18 mouse cellular contexts compared by ENCODE assay signal in the genomic region with DNA sequence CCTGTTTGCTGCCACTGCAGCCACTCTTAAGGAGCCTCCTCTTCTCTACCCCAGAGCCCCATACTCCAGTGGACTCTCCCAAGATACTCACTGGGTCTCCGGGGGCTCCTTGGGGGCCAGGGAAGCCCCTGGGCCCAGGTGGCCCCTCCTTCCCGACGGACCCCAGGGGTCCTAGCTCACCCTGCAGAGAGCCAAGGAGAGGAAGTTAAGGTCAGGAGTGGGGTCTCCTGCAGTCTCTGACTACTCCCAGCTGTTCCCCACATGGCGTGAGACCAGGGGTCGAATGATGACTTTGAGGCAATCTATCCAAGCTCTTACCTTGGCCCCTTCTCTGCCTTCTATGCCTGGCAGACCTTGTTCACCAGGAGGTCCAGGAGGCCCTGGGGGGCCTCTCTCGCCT. TPM values are rescaled to one million over a fixed set of nuclear protein-coding genes. Genes with fewer than 3 reads are reported as not detected.
"Had no signal": no experiment of that assay in that cellular context is flagged by ENCODE, and none has a peak within 500 bp of the region (broad histone marks: within the 10 kb centered on the region; RNA-seq: fewer than 3 reads in every experiment).

No protein-coding gene starts in this region.

- H3K9me3 ChIP-seq: liver, embryonic 13.5 days; lung, embryonic 15.5 days had no signal

- H3K4me2 ChIP-seq: liver, embryonic 13.5 days; lung, embryonic 15.5 days; midbrain, embryonic 12.5 days had no signal

- H3K36me3 ChIP-seq: liver, embryonic 13.5 days; lung, embryonic 15.5 days; midbrain, embryonic 12.5 days had no signal

- H3K4me1 ChIP-seq: liver, embryonic 13.5 days; lung, embryonic 15.5 days; megakaryocyte, embryonic 14.5 days; midbrain, embryonic 12.5 days had no signal

- ATAC-seq: liver, postnatal 0 days had no signal

- H3K27ac ChIP-seq: left cerebral cortex, adult 2 months; liver, embryonic 13.5 days; lung, embryonic 15.5 days; macrophage; midbrain, embryonic 12.5 days had no signal

- H3K4me3 ChIP-seq: left cerebral cortex, adult 2 months; liver, embryonic 13.5 days; lung, embryonic 15.5 days; megakaryocyte, embryonic 14.5 days; midbrain, embryonic 12.5 days had no signal

- DNase-seq: liver; liver, embryonic 13.5 days; liver, postnatal 0 days; lung, postnatal 14 days; right cerebral cortex, postnatal 14 days; thymus, postnatal 4 days had no signal

- H3K9ac ChIP-seq: liver, embryonic 13.5 days; liver, postnatal 0 days; lung, embryonic 15.5 days; midbrain, embryonic 12.5 days had no signal

- H3K27me3 ChIP-seq: liver, embryonic 13.5 days; lung, embryonic 15.5 days; midbrain, embryonic 12.5 days had no signal

RNA-seq across cellular contexts. Expression of a gene that starts 29.8 kb away (rescaled TPM):
- polyA plus RNA-seq: macrophage had no signal

RNA-seq across cellular contexts. Expression of a gene that starts 33.2 kb away (rescaled TPM):
- polyA plus RNA-seq: intestine, embryonic 14.5 days; large intestine, adult 2 months; limb, embryonic 11.5 days; liver, embryonic 13.5 days; liver, postnatal 0 days; lung, embryonic 15.5 days; macrophage; midbrain, embryonic 12.5 days; midbrain, postnatal 0 days; neural tube, embryonic 14.5 days; spleen, adult 2 months; stomach, embryonic 16.5 days had no signal

RNA-seq across cellular contexts. Expression of a gene that starts 38.9 kb away (rescaled TPM):
- polyA plus RNA-seq: macrophage had no signal
